Mouse (Mus musculus) gastrocnemius, postnatal 4 days (tissue): ENCODE data around the gene Paox. TPM values are rescaled to one million over a fixed set of nuclear protein-coding genes. Genes with fewer than 3 reads are reported as not detected.

Experiments
- DNase-seq, 2 experiments: peaks; one replicate each; pipeline ENCODE4 v3.0.0; 2021 to 2022; ENCODE audit warnings: low spot score in 2 of 2, mixed read lengths in 2 of 2
- long read RNA-seq, 2 experiments: library from polyadenylated mRNA; stranded (forward); transcript quantifications; one replicate each; pipeline ENCODE4 v2.0.0; 2021
- total RNA-seq, 2 experiments: library from RNA; stranded (reverse); gene quantifications; 2 replicates each; pipeline ENCODE4 v1.2.3; 2021

Gene Paox
- total RNA-seq = 1 to 10 TPM; 6.6 to 7.0 TPM
- long read RNA-seq, experiment 1, full-length matches to known transcripts = 8 of 11 reads
- long read RNA-seq, experiment 1, partial matches to known transcripts = 2 of 11 reads
- long read RNA-seq, experiment 1, other reads (novel, unspliced or antisense) = 1 of 11 reads
- long read RNA-seq, experiment 2, full-length matches to known transcripts = 14 of 20 reads
- long read RNA-seq, experiment 2, partial matches to known transcripts = 1 of 20 reads
- long read RNA-seq, experiment 2, other reads (novel, unspliced or antisense) = 5 of 20 reads

DNA sequence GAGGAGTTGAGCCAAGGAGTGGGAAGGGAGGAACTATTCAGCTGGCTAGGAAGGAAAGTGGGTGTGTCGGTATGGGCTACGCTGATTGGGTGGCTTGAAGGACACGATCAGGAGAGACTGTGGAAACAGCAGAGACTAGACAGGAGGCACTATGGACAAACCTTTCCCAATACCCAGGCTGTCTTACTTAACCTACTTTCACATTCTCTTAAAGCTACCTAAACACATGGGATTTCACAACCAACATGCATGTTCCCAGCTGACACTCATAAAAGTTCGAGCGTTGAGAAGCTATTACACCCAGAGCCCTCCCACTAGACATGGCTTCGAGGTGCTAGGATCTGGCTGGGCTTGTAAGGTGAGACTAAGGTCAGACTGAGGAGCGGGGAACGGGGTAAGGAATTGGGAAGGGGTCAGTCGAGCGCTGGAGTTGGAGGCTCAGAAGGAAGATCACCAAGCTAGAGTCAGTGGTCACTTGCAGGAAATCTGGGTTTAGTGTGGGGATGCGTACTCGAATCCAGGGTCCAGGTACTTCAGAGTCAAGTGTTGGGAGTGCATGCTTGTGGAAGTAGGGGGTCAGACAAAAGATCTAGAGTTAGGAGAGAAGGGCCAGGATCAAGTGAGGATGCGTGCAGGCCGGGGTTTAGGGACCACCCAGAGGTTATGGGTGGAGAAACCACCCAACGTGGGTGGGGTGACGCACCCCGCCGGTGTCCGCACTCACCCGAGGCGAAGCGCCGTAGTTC, at the start of gene Paox:
TSS of gene Paox (plus strand) at position 217 of the 746 bp plus-strand sequence.
- peak in 1 of 2 experiments; percentile 32 for DNase-seq

DNA sequence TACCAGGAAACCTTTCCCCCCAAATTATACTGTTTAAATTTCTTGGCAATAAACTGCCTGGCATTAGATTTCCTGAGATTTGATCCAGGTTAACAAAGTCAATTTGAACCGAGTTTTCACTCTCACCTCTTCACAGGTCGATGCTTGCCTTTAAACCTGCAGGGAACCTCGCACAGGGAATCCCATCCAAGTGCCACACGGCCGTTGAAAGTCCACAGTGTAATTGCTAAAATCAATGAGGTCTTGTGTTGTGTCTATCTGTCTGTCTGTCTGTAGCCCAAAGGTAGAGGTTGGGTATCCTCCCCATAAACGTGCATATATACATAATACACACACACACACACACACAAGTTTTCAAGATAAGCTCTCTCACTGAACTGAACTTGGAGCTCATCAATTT, 48.2 kb upstream of the Paox start:
- no peak for DNase-seq

DNA sequence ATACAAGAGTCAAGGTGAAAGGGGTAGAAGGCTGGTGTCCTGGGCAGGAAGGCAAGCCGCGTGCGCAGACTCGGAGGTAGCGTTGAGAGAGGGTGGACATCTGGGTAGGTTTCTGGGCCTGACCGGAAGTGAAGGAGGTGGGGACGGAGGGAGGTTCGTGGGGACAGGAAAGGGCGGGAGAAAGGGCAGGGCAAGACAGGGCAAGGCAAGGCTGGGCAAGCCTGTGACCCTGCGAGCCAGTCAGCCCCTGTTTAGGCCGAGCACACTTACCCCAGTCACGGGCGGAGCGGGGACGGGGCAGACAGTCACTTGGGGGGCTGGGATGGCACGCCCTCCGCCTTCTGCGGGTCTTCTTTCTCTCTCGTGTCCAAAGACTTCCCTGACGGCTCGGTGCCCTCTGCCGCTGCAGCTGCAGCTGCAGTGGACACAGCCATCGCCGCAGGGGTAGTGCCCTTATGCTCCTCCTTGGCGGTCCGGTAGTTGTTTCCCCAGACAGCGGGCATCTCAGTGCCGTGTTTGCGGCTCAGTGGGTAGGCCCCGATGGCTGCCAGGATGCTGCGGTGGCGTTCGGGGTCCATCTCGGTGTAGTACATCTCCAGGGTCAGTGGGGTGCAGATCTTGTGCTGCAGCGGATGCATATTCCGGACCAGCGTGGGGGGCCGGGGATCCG, 45.4 kb upstream of the Paox start:
- no peak for DNase-seq

DNA sequence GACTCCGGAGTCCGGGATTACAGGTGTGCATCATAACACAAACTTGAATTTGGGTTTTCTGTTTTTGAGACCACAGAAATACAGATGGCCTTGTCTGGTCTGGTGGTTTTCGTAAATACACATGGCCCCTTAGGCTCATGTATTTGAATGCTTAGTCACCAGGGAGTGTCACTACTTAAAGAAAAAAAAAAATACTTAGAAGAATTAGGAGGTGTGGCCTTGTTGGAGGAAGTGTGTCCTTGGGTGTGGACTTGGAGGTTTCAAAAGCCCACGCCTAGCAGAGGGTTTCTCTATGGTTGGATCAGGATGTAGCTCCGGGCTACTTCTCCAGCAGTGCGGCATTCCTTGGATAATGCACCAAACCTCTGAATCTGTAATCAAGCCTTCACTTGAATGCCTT, 37.9 kb upstream of the Paox start:
- no peak for DNase-seq

DNA sequence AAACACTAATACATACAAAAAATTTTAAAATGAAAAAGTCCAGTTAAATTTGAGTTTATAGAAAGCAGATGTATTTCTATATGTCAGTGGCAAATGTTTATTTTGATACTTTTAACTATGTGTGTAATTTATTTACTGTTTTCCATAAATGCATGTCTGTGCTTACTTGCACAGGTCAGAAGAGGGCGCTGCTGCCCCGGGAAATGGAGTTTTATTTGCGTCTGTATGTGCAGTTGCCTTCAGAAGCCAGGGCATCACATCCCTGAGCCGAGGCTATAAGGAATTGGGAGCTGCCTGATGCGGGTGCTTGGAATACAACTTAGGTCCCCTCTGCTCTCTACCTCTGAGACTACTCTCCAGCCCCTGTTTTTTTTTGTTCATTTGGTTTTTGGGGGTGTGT, 36.9 kb upstream of the Paox start:
- DNase-seq = peak in 1 of 2 experiments; percentile 40

DNA sequence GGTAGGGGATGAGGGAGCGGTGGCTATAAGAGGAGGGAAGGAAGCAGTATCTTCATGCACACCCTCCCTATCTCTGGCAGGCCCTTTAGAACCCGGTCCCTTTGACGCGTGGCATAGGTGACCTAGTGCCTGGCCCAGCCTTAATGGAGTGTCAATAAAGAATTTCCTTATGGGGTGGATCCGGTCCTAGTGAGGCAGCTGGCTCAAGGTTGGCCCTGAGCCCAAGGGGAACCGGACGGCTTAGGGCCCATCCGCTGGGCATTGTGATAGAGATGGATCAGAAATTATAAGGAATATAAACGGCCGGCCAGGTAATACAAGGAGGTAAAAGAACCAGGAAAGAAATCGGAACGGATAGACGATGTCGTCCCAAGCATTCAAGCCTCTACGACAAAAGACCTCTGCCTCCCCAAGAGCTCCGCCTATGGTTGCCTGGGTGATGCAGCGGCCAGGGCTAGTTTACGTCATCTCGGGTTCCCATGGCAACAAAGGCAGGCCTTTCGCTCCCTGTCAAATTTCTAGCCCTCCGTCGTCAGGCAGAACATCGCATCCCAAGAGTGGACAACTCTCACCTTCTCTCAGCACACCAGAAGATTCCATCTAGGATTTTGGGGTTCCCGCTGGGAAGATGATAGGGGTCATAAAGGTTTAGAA, 35.0 kb upstream of the Paox start:
- DNase-seq = peak in 1 of 2 experiments; percentile 37

DNA sequence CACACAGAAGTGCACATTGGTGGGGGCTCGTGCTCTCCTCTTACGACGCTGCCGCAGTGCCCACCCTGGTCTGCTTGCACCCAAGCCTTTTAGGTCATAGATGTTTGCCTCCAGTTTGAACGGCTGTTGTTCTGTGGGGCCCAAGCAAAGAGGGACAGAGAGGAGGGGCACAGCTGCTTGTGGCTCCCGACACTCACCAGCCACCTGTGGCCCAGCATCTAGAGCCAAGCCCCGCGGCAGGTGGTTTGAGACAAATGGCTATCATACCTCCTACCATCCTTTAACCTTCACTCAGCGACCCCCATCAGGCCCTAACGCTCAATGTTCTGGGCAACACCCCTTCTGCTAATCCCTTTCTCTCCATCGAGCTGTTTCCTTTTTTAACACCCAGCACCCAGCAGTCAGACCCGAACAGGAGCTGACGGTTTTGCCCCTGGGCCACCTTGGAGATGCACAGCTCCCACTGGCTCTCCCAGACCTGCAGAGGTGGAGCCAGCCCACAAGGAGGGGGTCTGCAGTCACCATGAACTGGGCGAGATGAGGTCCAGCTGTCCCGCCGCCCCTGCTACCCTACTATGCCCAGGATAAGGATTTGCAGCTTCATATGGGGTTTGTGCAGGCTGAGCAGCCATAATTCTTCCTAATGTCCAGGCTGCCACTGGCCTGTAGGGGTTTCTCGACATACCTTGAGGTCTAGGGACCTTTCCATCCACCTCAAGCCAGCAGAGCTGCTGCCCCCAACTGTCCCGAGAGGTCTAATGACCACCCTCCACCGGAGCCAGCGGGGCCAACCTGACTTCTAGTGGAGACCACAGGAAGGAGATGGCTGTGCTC, 34.0 kb upstream of the Paox start:
- DNase-seq = no peak

DNA sequence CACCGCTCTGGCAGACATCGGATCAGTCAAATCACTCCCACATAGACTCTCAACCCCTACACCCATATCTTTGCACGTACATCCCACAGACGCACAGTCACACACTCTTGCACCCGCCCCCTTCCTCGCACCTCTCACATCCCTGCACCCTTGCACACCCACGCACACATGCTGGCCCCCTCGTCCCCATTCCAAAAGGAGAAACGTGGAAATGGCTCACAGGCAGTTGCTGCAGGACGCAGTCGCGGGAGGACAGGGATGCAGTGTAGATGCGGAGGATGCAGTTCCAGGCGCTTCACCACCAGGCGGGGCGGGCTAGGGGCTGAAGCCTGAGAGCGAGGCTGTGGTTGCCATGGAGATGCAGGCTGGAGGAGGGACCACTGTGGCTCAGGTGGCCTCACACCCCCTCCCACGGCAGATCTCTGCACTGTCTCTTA, 33.3 kb upstream of the Paox start, which contains the start of gene Caly:
TSS of gene Caly (minus strand) at position 307 of the 437 bp plus-strand sequence.
- DNase-seq = no peak

DNA sequence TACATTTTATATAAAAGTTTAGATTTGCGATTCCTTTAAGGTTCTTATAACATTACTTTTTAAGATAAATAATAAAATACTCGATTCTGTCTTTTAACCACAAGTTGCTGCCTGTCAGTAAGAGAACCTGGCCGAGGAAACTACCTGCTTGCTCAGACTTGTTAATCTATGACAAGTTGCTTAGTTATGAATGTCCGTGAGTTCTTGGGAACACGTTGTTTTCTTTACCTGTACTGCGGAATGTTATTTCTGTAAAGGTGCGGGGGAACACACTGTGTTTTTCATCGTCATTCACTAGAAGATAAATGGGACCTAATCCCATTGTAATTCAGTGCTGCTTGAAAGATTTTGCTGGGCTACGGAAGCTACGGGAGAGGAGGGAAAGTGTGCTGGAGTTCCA, 25.0 kb upstream of the Paox start:
- DNase-seq = no peak

DNA sequence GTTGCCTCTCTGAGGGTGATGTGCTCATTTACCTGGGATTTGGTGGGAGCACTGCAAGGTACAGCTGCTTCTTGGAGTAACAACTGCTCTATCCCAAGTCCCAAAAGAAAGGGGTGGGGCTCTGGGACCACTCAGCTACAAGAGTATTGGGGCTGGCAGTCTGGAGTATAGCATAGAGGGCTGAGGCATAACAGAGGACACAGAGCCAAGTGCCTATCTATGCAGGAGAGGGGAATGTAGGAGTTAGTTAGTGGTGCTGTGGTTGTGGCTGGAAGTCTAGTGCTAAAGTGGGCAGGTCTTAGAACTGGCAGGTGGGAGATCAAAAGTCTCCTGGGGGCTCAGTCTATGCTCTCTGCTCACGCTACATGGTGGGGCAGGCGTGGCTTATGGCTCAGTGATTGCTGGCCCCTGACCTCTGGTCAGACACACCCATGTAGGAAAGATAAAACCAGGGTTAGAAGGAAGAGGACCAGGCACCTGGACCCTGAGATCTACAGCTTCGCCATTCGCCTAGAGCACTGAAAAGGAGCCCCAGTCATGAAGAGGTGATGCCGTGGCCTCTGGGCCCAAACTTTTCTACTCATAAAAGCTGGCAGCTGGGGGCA, 22.6 kb upstream of the Paox start, which contains the start of gene Prap1:
TSS of gene Prap1 (plus strand) at position 472 of the 605 bp plus-strand sequence.
- DNase-seq = no peak

DNA sequence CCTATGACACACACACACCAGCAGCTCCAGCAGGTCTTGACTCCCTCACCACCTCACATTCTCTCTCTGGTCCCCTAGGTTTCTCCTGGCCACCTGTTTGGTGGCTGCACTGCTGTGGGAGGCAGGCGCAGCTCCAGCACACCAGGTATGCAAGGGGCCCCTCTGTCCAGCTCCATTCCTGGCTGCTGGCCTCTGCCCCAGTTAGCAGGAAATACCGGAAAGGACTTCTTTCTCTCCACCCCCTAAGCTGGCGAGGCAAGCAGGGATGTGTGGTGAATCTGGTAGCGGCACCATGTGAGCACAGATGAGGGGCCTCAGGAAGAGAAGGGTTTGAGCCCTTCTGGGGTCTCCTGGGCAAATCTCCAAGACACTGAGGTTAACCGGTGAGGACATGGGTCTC, 20.6 kb upstream of the Paox start:
- DNase-seq = no peak

DNA sequence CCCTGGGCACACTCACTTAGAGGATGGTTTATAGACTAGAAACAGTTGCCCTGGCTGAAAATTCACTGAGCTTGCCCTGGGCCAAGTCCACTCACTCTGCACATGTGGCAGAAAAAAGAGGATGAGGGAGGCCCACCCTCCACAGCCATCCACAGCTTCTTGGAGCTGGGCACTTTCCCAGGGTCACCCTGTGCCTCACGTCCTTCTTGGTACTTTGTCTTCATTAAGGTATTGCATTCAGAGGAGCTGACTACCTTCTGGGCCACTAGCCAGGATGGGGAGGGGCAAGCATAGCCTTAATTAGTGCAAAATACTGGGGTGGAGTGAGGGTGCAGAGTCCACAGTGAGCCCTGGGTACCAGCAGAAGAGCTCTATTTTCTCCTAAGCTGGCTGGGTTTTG, 20.0 kb upstream of the Paox start:
- no peak for DNase-seq

DNA sequence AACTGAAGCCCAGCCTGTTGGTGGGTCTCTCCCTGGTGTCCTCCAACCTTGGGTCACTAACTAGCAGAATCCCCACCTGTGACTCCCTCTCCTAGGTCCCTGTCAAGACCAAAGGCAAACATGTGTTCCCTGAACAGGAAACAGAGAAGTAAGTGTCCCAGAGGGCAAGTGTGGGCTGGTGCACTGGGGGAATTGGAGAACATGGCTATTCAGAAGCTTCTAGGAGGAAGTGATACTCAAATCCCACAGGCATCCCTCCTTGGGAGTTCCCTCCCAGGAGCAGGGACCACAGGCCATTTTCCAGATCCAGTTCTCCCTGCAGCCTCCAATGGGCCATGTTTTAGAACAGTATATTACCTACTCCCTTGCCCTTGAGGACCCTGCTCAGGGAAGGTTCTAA, 19.5 kb upstream of the Paox start:
- no peak for DNase-seq

DNA sequence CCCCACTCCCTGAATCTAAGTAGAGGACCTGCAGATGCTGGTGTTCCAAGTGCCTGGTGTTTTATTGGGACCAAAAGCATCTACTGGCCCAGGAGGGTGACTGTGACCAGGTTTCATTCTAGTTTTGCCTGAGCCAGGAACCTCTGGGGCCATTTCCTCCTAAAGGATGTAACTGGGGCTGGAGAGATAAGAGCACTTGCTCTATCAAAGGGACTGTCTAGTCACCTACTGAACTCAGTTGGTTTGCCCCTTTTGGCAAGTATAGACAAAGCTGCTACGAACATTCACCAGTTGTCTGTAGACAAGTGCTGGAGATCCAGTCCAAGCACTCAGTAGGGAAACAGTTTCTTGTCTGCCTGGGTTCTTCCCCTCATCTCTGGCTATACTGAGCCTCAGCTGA, 17.1 kb upstream of the Paox start:
- no peak for DNase-seq

DNA sequence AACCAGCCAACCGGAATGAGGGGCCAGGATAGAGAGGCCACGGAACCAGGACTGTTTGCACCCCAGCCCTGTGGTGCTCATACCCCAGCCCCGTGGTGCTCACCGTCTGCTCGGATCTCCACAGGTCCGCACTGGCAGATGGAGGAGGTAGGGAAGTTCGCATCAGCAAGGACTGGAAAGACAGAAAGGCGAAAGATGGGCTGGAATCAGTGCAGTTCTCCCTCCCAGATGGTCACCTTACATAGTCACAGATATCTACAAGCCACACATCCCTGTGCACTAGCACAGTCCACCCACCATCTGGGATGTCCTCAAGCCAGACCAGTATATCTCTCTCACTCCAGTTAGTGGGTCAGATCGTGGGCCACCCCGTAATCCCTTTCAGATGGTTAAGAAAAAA, 14.1 kb upstream of the Paox start:
- no peak for DNase-seq

DNA sequence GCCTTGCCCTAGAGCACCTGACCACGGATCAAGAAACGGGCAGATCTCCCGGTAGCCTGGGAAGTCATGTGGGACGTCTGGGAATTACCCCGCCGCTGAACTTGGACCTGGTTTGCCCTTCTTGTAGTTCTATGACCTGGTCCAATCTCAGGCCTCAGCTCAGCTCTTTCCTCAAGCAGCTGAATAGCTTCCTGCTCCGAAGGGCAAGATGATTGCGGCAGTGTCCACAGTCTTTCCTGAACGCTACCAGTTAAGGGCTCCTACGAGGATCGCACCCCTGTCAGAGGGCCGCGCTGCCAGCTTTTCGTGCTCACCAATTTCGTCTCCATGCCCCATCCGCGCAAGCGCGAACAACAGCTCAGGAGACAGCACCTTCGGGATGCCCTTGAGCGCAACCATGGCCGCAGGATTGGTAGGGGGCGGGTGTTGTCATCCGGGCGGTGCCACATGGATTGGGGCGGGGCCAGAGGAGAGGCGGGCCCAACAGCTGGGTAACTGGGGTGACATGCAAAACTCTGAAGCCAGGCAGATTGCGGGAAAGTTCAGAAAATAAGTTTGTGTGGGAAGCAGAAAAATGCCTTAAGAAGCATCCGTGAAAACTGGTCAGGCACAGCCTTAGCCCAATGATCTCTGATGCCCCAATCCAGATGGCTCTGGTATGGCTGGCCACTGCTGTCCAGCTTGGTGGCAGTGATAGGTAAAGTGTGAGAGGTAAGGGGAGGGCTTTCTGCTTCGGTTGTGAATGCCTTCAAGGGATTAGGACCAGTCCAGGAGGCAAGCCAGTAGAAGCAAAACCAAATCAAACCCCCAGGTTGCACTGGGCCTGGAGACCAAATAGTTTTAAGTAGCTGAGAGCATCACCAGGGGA, 13.4 kb upstream of the Paox start, which contains the start of gene Fuom:
TSS of gene Fuom (minus strand) at position 449 of the 868 bp plus-strand sequence.
- DNase-seq = peak; percentile 72 to 85

DNA sequence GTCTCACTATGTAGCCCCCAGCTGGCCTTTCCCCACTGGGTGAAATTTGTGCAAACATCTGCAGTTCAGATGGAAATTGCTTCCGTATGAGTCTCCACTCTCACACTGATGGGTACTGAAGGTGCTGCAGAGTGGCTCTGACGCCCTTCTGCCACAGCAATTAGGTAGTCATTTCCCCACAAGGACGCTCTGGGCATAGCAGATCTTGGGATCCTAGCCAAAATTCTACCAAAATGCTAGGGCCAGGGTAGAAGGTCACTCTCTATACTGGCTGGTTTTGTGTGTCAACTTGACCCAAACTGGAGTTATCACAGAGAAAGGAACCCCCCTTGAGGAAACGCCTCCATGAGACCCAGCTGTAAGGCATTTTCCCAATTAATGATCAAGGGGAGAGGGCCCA, 11.6 kb upstream of the Paox start:
- no peak for DNase-seq

DNA sequence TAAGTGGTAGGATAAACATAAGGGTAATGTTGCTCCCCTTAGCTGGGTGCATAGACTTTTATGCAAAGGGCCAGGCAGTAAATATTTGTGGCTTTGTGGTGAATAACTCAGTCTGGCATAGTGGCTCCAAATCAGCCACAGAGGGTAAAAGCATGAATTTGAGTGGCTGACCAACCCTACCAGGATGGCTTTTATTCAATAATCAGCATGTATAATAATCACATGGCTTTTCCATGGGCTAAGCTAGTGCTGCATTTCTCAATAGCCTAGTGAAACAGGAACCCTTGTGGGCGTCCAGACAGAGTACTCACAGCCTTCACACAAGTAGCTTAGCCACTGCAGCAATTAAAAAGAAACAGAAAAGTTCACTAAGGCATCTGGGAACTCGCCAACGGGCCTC, 3.7 kb upstream of the Paox start:
- DNase-seq = no peak
